Mouse (Mus musculus) E14TG2a.4 (cell line): ENCODE results near the gene Ntm.

Source experiments
- CTCF ChIP-seq: conservative IDR thresholded peaks from 2 replicates; pipeline ENCODE4 v1.5.1; 2014; ENCODE audit warnings: low read length
- NANOG ChIP-seq: IDR thresholded peaks from 2 replicates; pipeline ENCODE4 v1.6.1; 2014; ENCODE audit warnings: borderline replicate concordance, low read length, mixed read lengths
- POU5F1 ChIP-seq: IDR thresholded peaks from 2 replicates; pipeline ENCODE4 v1.6.1; 2014; ENCODE audit warnings: low read length, borderline replicate concordance

GRCm38 (mm10) chr9:29523221-29523620 is 439.7 kb downstream of the Ntm start:
- no peak for TF ChIP-seq CTCF
- no peak for TF ChIP-seq NANOG
- TF ChIP-seq POU5F1 = no peak
